Mouse (Mus musculus): ENCODE measurements around the gene Dennd6a.
A peak's percentile ranks its signal among the peaks of the same experiment; 100 is the strongest.
"Not testable (repeated sequence)": the region's sequence is repeated elsewhere in the genome, so short reads cannot be mapped to it uniquely, and the experiment has no call there.

Gene Dennd6a

GRCm38 (mm10) chr14:26573556-26573955 lies at the start of gene Dennd6a:
Gene Dennd6a (plus strand): TSS chr14:26573856.
- not testable (repeated sequence) for DNase-seq (ENCODE audit: low spot score)

GRCm38 (mm10) chr14:26525955-26526354 lies 47.7 kb upstream of the Dennd6a start:
- DNase-seq (ENCODE audit: low spot score) = no peak

- DNase-seq (ENCODE audit: low spot score) = no peak
These were observed 45.4 kb upstream of the Dennd6a start for GRCm38 (mm10) chr14:26528296-26528695.

- DNase-seq (ENCODE audit: low spot score) = no peak
These were observed 43.3 kb upstream of the Dennd6a start for GRCm38 (mm10) chr14:26530350-26530749.

GRCm38 (mm10) chr14:26531410-26532313 lies 42.0 kb upstream of the Dennd6a start:
- no peak for DNase-seq (ENCODE audit: low spot score)

- DNase-seq (ENCODE audit: low spot score) = no peak
These were observed 40.9 kb upstream of the Dennd6a start for GRCm38 (mm10) chr14:26532752-26533151.

- no peak for DNase-seq (ENCODE audit: low spot score)
These were observed 40.4 kb upstream of the Dennd6a start for GRCm38 (mm10) chr14:26533267-26533666.

- peak; percentile 10 for DNase-seq (ENCODE audit: low spot score)
These were observed 39.6 kb upstream of the Dennd6a start for GRCm38 (mm10) chr14:26533821-26534756.

- DNase-seq (ENCODE audit: low spot score) = peak; percentile 97
These were observed 38.7 kb upstream of the Dennd6a start, which contains the start of gene Slmap for GRCm38 (mm10) chr14:26534757-26535479. Gene Slmap (minus strand): TSS chr14:26534931.

GRCm38 (mm10) chr14:26539241-26539640 lies 34.4 kb upstream of the Dennd6a start:
- DNase-seq (ENCODE audit: low spot score) = peak; percentile 19

GRCm38 (mm10) chr14:26540577-26540976 lies 33.1 kb upstream of the Dennd6a start:
- no peak for DNase-seq (ENCODE audit: low spot score)

- DNase-seq (ENCODE audit: low spot score) = no peak
These were observed 31.5 kb upstream of the Dennd6a start for GRCm38 (mm10) chr14:26542136-26542535.

- no peak for DNase-seq (ENCODE audit: low spot score)
These were observed 25.9 kb upstream of the Dennd6a start for GRCm38 (mm10) chr14:26547516-26548488.

GRCm38 (mm10) chr14:26550712-26551111 lies 22.9 kb upstream of the Dennd6a start:
- no peak for DNase-seq (ENCODE audit: low spot score)

GRCm38 (mm10) chr14:26552441-26552840 lies 21.2 kb upstream of the Dennd6a start:
- no peak for DNase-seq (ENCODE audit: low spot score)

- DNase-seq (ENCODE audit: low spot score) = no peak
These were observed 20.8 kb upstream of the Dennd6a start for GRCm38 (mm10) chr14:26552853-26553252.

- no peak for DNase-seq (ENCODE audit: low spot score)
These were observed 16.1 kb upstream of the Dennd6a start for GRCm38 (mm10) chr14:26557581-26557980.

GRCm38 (mm10) chr14:26558536-26558935 lies 15.1 kb upstream of the Dennd6a start:
- DNase-seq (ENCODE audit: low spot score) = no peak

- no peak for DNase-seq (ENCODE audit: low spot score)
These were observed 11.4 kb upstream of the Dennd6a start for GRCm38 (mm10) chr14:26562247-26562646.

GRCm38 (mm10) chr14:26569880-26570279 lies 3.8 kb upstream of the Dennd6a start:
- DNase-seq (ENCODE audit: low spot score) = no peak
